Mouse (Mus musculus) stomach, postnatal 0 days (tissue): ENCODE data around the gene Rln1.

Experiments
- CTCF ChIP-seq: IDR thresholded peaks from 2 replicates; pipeline ENCODE4 v1.5.1; 2016; ENCODE audit warnings: antibody characterized with exemption, low read depth, mild to moderate bottlenecking, moderate library complexity
- EP300 ChIP-seq: optimal IDR thresholded peaks from 2 replicates; pipeline ENCODE3; 2016; ENCODE audit warnings: antibody characterized with exemption

GRCm38 (mm10) chr19:29291532-29291931 is 42.9 kb downstream of the Rln1 start:
- TF ChIP-seq CTCF, result no peak
- no peak for TF ChIP-seq EP300
